Mouse (Mus musculus) T-helper 2 cell (primary cell): ENCODE results near the gene Cst12.
"Not testable (repeated sequence)": the region's sequence is repeated elsewhere in the genome, so short reads cannot be mapped to it uniquely, and the experiment has no call there.

Source experiments
- in situ Hi-C: fragments of 300-600 bp; cut with MboI, MseI; formaldehyde crosslinking; loops from one replicate; pipeline ENCODE4 v1.15.1; 2025; ENCODE audit warnings: high pct_unique_total_duplicates

Gene Cst12

GRCm38 (mm10) chr2:148789142-148789541 lies at the start of gene Cst12:
TSS of gene Cst12 (plus strand) at chr2:148789361.
- in situ Hi-C loops, result no loop called here

DNA sequence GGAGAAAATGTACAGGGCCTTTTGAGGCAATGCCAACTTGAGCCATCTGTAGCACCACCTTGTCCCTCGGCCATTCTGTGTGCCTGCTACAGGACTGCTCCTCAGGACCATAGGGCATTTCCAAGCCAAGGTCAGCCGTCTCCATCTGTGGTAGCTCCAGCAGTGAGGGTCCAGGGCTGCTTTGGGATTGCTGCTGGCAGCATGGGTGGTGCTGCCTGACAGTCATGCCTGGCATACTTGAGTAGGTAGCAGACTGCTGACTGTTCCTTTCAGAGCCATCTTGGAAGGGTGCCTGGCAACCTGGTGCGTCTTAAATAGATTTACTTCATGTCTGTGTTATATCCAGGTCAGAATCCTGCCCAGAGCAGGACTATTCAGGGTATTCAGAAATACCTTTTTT lies 46.2 kb upstream of the Cst12 start:
- in situ Hi-C loops, result no loop called here

DNA sequence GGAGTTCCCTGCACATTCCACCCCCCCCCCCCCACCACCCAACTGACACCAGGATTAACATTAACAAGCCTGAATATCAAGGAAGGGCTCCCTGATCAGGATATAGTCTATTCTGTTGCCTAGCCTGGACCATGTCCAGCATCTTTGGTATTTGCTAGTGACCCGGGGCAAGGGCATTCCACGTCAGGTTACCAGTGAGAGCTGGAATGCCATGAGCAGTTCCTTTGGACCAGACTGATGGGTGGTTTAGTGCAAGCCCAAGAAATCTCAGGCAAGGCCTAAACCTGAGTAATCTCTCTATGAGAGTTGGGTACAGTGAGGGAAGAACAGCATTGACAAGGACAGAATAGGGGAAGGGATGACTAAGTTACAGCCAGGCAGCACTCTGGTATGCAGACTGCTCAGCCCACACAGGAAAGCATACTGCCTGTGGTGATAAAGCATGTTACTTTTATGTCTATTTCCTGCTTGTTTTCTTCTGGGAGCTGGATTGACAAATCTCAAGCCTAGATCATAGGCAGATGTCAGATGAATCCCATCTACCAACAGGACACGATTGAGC lies 45.2 kb upstream of the Cst12 start:
- in situ Hi-C loops, result no loop called here

DNA sequence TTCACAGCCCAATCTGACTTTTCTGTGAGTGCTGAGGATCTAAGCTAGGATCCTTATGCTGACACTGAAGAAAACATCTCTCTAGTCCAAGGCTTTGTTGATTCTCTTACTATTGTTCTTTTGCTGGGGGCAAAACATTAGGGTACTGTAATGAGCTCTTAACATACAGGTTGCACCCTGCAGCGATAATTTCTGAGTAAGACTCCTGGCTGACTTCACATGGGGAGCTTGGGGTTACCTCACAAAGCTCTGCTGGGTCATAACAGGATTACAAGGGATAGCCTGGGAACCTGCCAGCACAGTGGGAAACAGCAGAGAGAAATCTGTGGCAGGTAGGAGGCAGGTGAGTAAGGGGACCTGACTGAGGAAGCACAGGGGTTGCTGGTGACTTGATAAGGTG lies 39.1 kb upstream of the Cst12 start, which contains the start of gene Cstl1:
Gene Cstl1, plus strand, starts transcription at position 301 of the 400 bp plus-strand sequence.
- in situ Hi-C loops, result loop anchor here (5.0 kb wide), 1 partner anchor 152 kb away; no protein-coding TSS in a partner anchor

DNA sequence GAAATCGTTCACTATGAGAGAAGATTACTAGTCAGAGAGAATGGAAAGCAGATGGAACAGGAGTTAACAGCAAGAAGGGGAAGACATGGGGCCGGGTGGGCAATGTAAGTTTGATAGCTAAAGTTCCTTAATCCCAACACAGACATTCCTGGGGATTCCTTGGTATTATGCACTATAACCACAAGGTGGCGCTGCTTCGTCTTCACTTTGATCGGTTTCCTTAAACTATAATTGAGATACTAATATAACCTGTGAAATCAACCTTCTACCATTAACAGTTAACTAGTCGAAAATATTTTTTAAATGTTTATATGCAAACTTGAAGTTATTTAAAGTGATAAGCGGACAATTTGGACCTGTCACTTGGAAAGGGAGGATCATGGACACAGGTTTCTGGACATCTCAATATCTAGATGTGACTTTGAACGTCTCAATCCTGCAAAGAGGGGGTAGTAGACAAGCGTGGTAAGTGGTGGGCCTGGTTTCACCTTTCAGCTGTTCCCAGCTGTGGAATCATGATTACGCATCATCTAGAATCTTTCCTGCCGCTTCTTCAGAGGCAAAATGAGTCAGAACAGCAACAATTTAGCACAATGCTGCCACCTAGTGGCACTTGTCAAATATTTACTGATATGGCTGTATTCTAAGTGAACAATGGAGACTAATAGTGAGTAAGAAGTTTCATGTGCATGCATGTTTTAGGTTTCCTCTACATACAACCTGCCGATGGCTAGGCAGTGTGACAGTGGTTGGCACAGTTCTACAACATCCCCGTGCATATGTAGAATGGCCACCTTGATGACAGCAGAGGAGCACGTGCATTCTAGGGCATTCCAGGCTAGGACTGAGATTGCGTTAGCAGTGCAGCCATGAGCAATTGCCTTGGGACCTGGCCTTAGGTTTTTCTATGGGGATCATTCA lies 37.0 kb upstream of the Cst12 start:
- in situ Hi-C loops, result loop anchor here (5.0 kb wide), 1 partner anchor 150 kb away; no protein-coding TSS in a partner anchor

DNA sequence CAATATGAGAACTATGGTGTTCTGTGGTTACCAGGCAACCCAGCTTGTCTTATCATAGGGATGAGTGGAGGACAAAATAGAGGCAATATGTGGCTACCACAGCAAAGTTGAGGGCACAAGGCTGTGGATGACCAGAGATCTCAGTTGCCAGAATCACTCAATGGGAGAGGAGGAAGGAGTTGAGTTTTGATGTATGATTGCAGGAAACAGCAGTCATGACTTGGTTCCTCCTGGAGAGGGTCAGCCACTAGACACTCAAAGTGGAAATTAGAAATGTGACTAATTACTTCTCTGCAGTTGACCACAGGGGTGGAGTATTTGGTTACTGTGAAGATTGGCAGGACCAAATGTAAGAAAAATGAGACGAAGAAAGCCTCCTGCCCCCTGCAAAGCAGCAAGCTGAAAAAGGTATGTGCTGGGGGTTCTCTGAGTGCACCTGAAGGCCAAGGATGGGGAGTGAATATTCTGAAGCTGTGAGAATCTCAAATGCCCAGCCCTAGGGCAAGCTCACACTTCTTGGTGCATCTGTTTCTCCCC lies 34.8 kb upstream of the Cst12 start:
- in situ Hi-C loops, result loop anchor here (5.0 kb wide), 1 partner anchor 148 kb away; no protein-coding TSS in a partner anchor

GRCm38 (mm10) chr2:148763648-148764388 lies 25.3 kb upstream of the Cst12 start:
- in situ Hi-C loops, result no loop called here

DNA sequence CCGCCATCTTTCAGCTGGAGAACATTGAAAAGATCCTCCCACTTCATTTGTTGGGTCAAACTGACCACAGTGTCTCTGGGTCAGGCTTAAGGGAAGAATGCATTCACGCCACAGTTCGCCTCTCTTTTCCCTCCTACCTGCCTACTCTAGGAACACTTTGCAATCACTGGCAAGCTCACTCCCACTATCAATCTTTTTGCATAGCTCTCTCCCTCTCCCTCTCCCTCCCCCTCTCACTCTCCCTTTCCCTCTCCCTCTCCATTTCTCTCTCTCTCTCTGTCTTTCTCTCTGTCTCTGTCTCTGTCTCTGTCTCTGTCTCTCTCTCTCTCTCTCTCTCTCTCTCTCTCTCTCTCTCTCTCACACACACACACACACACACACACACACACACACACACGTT lies 17.8 kb upstream of the Cst12 start, which contains the start of gene Cst11:
Gene Cst11, minus strand, starts transcription at position 101 of the 400 bp plus-strand sequence.
- in situ Hi-C loops, result not testable (repeated sequence)

GRCm38 (mm10) chr2:148781709-148782108 lies 7.5 kb upstream of the Cst12 start, which contains the start of gene 8030411F24Rik:
TSS of gene 8030411F24Rik (plus strand) at chr2:148782009.
- in situ Hi-C loops, result no loop called here

DNA sequence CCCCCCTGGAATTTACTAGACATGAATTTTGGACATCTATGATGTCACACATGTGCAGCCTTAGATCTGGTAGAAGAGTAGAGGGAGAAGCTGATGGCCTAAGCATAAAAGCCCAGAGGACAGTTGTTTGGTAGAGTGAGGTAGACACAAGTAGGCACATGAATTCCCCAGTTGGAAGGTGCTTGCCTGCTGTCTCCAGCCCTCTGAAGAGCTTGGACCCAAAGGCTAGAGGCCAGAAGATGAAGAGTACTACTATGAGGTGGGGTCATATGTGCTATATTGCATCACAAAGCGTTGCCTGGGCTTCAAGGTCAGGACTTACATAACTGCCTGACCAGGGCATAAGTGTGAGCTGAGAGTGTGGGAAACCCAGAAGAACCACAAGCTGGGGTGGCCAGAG lies 9.3 kb downstream of the Cst12 start, which contains the start of gene Cst8:
Gene Cst8, plus strand, starts transcription at position 301 of the 400 bp plus-strand sequence.
- in situ Hi-C loops, result no loop called here

DNA sequence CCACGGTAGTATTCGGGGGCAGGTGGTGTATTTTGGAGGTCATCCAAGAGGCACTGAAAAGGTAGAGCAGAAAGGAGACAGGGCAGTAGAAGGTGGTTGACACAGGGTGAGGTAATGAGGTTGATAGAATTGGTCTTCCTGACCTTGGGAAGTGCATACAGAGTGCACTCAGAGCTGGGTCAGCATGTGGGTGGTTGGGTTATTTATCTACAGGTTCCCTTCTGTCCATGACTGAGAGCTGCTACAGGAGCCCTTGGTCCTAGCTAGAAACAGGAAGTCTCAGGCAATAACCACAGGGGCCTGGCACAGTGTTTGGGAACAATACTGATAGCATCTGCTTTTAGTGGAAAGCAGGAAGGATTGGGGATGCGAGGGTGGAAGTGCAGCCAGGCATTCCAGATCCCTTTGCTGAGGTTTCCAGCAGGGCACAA lies 12.3 kb downstream of the Cst12 start:
- in situ Hi-C loops, result no loop called here

- in situ Hi-C loops, result no loop called here
Measured at GRCm38 (mm10) chr2:148806696-148807095, 17.5 kb downstream of the Cst12 start.

DNA sequence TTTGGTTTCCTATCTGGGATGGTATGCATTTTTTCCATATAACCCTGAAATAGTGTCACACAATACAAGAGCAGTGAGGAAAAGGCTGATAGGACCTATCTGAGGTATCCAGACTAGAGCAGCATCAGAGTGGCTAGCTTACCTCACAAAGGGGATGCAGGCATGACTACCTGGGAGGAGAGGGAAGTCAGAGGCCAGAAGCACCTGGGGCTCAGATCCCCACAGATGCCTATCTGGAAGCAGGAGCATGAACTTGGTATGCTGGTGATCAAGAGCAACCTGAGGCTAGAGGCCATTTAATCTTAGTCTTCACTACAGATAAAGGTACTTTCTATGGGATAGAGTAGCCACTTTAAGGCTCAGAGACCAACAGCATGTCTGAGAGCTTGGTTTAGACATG lies 30.7 kb downstream of the Cst12 start, which contains the start of gene Cst13:
Gene Cst13, plus strand, starts transcription at position 173 of the 400 bp plus-strand sequence.
- in situ Hi-C loops, result no loop called here

- in situ Hi-C loops, result no loop called here
Measured at GRCm38 (mm10) chr2:148825986-148826385, 36.8 kb downstream of the Cst12 start.

GRCm38 (mm10) chr2:148834912-148835311 lies 45.8 kb downstream of the Cst12 start, which contains the start of gene Cst9:
TSS of gene Cst9 (plus strand) at chr2:148835147.
- in situ Hi-C loops, result no loop called here

- in situ Hi-C loops, result no loop called here
Measured at GRCm38 (mm10) chr2:148838075-148838777, 49.1 kb downstream of the Cst12 start.

GRCm38 (mm10) chr2:148839224-148839623 lies 50.1 kb downstream of the Cst12 start:
- in situ Hi-C loops, result no loop called here
